Mouse (Mus musculus): ENCODE measurements around the gene Smim10l1. TPM values are rescaled to one million over a fixed set of nuclear protein-coding genes. Genes with fewer than 3 reads are reported as not detected.

Gene Smim10l1
- total RNA-seq (2015; ENCODE audit: low replicate concordance) (5.0 and 13.3 TPM in 2 replicates), total RNA-seq (2017; ENCODE audit: low replicate concordance) (10.9 and 18.4 TPM in 2 replicates)

- ATAC-seq (replicated peaks; ENCODE audit: low FRiP score, poor library complexity, severe bottlenecking) = no peak
Observed at GRCm38 (mm10) chr6:133104609-133104921, at the start of gene Smim10l1. Gene Smim10l1, plus strand, starts transcription at chr6:133104909.

GRCm38 (mm10) chr6:133055716-133056115 lies 49.0 kb upstream of the Smim10l1 start, which contains the start of gene Tas2r140:
Gene Tas2r140, minus strand, starts transcription at chr6:133055816.
- no peak for ATAC-seq (replicated peaks; ENCODE audit: low FRiP score, poor library complexity, severe bottlenecking)

GRCm38 (mm10) chr6:133092226-133092625 lies 12.5 kb upstream of the Smim10l1 start:
- no peak for ATAC-seq (replicated peaks; ENCODE audit: low FRiP score, poor library complexity, severe bottlenecking)

- no peak for ATAC-seq (replicated peaks; ENCODE audit: low FRiP score, poor library complexity, severe bottlenecking)
Observed at GRCm38 (mm10) chr6:133102430-133102829, 2.3 kb upstream of the Smim10l1 start.

- peak; percentile 79 for ATAC-seq (replicated peaks; ENCODE audit: low FRiP score, poor library complexity, severe bottlenecking)
Observed at GRCm38 (mm10) chr6:133104922-133105859, 482 bp downstream of the Smim10l1 start.

Other genes starting within 250 kb of the Smim10l1 start
- not detected in 2 replicates for gene Tas2r116, start 249.5 kb upstream of the Smim10l1 start, total RNA-seq (2015; ENCODE audit: low replicate concordance)
- gene Tas2r116, start 249.5 kb upstream of the Smim10l1 start, total RNA-seq (2017; ENCODE audit: low replicate concordance) = not detected in 2 replicates
- gene Tas2r110, start 236.9 kb upstream of the Smim10l1 start, total RNA-seq (2015; ENCODE audit: low replicate concordance) = not detected in 2 replicates
- not detected in 2 replicates for gene Tas2r110, start 236.9 kb upstream of the Smim10l1 start, total RNA-seq (2017; ENCODE audit: low replicate concordance)
- not detected in 2 replicates for gene Tas2r113, start 211.9 kb upstream of the Smim10l1 start, total RNA-seq (2015; ENCODE audit: low replicate concordance)
- not detected in 2 replicates for gene Tas2r113, start 211.9 kb upstream of the Smim10l1 start, total RNA-seq (2017; ENCODE audit: low replicate concordance)
- not detected in 2 replicates for gene Tas2r125, start 195.3 kb upstream of the Smim10l1 start, total RNA-seq (2015; ENCODE audit: low replicate concordance)
- not detected in 2 replicates for gene Tas2r125, start 195.3 kb upstream of the Smim10l1 start, total RNA-seq (2017; ENCODE audit: low replicate concordance)
- not detected in 2 replicates for gene Tas2r129, start 153.8 kb upstream of the Smim10l1 start, total RNA-seq (2015; ENCODE audit: low replicate concordance)
- gene Tas2r129, start 153.8 kb upstream of the Smim10l1 start, total RNA-seq (2017; ENCODE audit: low replicate concordance) = not detected in 2 replicates
- gene Tas2r131, start 147.0 kb upstream of the Smim10l1 start, total RNA-seq (2015; ENCODE audit: low replicate concordance) = not detected in 2 replicates
- not detected in 2 replicates for gene Tas2r131, start 147.0 kb upstream of the Smim10l1 start, total RNA-seq (2017; ENCODE audit: low replicate concordance)
- not detected in 2 replicates for gene Tas2r109, start 123.9 kb upstream of the Smim10l1 start, total RNA-seq (2015; ENCODE audit: low replicate concordance)
- not detected in 2 replicates for gene Tas2r109, start 123.9 kb upstream of the Smim10l1 start, total RNA-seq (2017; ENCODE audit: low replicate concordance)
- not detected in 2 replicates for gene Tas2r103, start 67.8 kb upstream of the Smim10l1 start, total RNA-seq (2015; ENCODE audit: low replicate concordance)
- not detected in 2 replicates for gene Tas2r103, start 67.8 kb upstream of the Smim10l1 start, total RNA-seq (2017; ENCODE audit: low replicate concordance)
- not detected in 2 replicates for gene Tas2r140, start 49.1 kb upstream of the Smim10l1 start, total RNA-seq (2015; ENCODE audit: low replicate concordance)
- not detected in 2 replicates for gene Tas2r140, start 49.1 kb upstream of the Smim10l1 start, total RNA-seq (2017; ENCODE audit: low replicate concordance)
- not detected in 2 replicates for gene 5530400C23Rik, start 187.3 kb downstream of the Smim10l1 start, total RNA-seq (2015; ENCODE audit: low replicate concordance)
- not detected in 2 replicates for gene 5530400C23Rik, start 187.3 kb downstream of the Smim10l1 start, total RNA-seq (2017; ENCODE audit: low replicate concordance)

All from erythroblast, adult 5-6 weeks (primary cell).